Mouse (Mus musculus) erythroblast, embryonic 14.5 days (primary cell): Measurements from ENCODE around the gene Ccnf.

ENCODE experiments used
- GATA1 ChIP-seq: IDR thresholded peaks from 2 replicates; pipeline ENCODE4 v1.6.1; 2012; ENCODE audit warnings: low read length, inconsistent platforms, mixed read lengths
- TAL1 ChIP-seq: IDR thresholded peaks from 3 replicates; pipeline ENCODE4 v1.6.1; 2012; ENCODE audit warnings: low read length, inconsistent platforms, mixed read lengths

DNA sequence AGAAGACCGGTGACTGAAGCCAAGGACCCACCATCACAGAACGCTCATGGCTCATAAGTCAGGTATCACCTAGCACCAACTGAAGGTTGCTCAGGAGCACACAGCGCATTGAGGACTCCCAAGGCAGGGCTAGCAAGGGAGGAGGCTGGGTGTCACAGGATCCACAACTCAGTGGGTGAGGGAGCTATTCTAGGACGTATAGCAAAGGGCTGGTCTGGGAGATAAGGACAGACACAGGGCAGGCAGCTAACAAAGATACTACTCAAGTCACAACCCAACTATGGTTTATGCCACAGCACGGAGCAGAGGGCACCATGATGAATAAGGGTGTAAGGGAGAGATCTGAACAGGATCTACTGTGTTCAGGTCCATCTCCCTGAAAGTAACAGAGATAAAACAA lies 25.4 kb downstream of the Ccnf start:
- peak; percentile 82 for TF ChIP-seq GATA1
- TF ChIP-seq TAL1 = peak; percentile 85
